Mouse (Mus musculus): ENCODE measurements around the gene Atp8b4.

GRCm38 (mm10) chr2:126303226-126303625, 197.2 kb downstream of the Atp8b4 start:
- TF ChIP-seq POLR2A (IDR thresholded peaks at IDR 0.05; ENCODE audit: extremely low read depth, insufficient read depth, low read length) (no peak), CTCF (IDR thresholded peaks at IDR 0.05; ENCODE audit: extremely low read depth, insufficient read depth, low read length) (no peak)
